Mouse (Mus musculus) adrenal gland, adult 8-10 months (tissue): Measurements from ENCODE around the gene Arhgap6. TPM values are rescaled to one million over a fixed set of nuclear protein-coding genes. Genes with fewer than 3 reads are reported as not detected.
A peak's percentile ranks its signal among the peaks of the same experiment; 100 is the strongest.
"Not testable (repeated sequence)": the region's sequence is repeated elsewhere in the genome, so short reads cannot be mapped to it uniquely, and the experiment has no call there.

Experiments
- DNase-seq: peaks from one replicate; pipeline ENCODE4 v3.0.0; 2022
- total RNA-seq, 4 experiments: library from RNA; stranded (reverse); gene quantifications; 2 replicates each; pipeline ENCODE4 v1.2.4; 2022

Arhgap6 gene
- total RNA-seq, 4 experiments from 2014 or later: 2.4 to 3.3 (median 2.6) TPM

DNA sequence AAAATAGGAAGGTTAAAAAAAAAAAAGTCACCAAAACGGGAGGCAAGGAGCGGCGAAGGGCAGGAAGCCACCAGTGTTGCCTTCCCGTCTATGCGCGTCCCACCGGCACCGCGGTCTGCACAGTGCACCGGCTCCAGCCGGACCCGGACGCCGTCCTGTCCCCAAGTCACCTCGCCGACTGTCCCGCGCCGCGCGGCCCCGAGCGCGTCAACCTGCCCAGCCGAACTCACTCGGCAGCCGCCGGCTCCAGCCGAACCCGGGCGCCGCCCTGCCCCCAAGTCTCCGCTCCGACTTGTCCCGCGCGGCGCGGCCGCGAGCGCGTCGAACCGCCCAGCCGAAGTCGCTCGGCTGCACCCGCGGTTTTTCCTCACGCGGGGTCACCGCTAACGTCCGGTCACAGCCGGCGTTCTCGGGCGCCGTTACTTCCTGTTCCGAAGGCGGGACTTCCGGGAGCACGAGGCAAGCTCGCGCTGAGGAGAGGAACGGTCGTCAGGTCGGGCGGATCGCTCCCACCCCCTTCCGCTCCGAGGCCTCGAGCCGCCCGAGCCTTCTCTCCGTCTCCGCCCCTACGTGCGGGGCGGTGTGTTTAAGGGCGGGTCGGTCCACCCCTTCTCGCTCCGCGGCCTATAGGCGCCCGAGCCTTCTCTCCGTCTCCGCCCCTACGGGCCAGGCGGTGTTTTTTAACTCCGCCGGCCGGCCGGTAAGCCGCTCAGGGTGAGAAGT is 525.2 kb downstream of the Arhgap6 start, which contains the start of gene Hccs:
Gene Hccs (minus strand): TSS at position 428 of the 723 bp plus-strand sequence.
- peak; percentile 90 for DNase-seq

DNA sequence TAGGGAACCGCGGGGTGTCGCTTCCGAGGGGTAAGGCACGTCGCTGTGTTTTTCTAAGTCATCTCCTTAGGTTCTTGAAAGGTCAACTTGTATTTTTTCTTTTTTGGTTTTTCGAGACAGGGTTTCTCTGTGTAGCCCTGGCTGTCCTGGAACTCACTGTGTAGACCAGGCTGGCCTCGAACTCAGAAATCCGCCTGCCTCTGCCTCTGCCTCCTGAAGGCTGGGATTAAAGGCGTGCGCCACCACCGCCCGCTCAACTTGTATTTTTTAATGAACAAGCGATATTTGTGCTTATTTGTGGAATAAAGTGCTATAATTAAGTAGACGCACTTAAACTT is 525.7 kb downstream of the Arhgap6 start:
- not testable (repeated sequence) for DNase-seq

DNA sequence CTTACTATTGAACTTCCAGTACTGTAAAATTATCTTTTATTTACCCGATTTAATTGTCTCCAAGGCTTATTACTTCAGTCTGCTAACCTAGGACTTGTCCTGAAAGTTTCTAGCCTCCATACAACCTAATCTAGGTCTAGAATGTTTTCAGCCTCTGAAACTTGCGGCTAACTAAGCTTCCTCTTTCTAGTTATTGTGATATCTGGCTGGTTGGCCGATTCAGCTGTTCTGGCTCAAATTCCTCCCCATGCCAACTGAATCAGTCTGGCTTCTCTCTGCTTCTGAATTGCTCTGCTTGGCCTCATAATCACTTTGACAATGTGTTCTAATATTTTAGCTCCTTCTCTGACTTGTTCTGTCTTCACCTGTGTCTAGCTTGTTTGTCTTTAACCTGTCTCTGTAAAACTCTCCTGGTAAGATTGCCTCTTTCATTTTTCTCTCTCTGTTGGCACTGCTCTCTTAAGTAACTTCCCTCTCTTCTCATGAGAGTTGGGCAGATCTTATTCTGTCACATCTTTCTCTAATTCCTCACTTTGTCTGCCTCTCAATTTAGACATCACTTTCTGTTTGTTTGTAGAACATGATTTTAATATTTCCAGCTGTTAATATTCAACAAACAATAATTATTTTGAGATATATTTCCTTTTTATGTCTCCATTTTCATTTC is 531.2 kb downstream of the Arhgap6 start:
- DNase-seq: no peak

DNA sequence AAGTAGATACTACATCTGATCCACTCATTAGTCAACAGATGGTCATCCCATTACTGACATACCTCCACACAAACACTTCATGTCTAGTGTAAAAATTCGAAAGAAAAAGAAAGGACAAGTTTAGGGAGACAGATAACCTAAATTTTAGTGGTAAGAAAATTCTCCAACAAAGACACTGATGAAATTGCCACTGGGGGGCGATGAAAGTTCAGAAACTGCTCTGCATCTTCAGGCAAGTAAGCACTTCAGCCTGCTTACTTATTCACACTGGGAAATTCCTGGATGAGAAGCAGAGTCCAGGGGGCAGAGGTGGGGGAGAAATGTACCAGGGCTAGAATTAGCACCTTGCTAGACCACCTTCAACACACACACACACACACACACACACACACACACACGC is 537.4 kb downstream of the Arhgap6 start:
- DNase-seq: no peak

DNA sequence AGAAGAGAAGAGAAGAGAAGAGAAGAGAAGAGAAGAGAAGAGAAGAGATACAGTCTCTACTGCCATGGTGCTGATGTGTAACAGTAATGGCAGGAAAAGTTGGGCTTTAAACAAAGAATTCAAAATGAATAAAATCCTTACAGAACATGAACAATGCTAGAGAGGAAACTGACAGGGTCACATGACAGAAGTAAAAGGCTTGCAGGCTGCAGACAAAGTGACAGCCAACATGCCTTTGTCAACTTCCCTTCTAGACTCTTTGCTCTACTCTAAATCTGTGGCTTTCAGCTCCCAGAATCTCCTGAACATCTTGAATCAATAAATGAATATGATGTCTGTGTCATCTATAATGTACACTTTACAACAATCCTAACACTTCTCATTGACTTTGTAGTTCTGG is 542.7 kb downstream of the Arhgap6 start:
- DNase-seq: no peak

DNA sequence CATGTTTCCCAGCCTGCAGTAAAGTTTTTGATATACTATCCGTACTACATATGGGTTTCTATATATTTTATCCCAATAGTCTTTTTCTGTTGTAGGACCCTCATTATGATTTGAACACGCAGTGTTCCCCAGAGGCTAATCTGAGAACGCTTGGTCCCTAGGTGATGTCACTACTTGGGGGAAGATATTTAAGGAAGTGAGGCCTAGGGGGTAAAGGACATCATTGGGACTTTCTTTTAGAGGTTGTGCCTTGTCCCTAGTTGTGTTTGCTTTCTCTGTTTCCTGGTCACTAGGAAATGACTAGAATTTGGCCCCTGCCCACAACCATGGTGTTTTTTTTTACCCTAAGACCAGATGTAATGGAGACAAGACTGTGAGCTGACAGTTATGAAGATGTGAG is 543.3 kb downstream of the Arhgap6 start:
- DNase-seq: no peak

Other genes with a start within 250 kb of the Arhgap6 start
- gene Frmpd4, start 217.9 kb upstream of the Arhgap6 start, total RNA-seq: 1 to 10 TPM; 5.3 to 7.3 (median 6.3) TPM
- 10 to 100 TPM; 49.5 to 53.1 (median 51.4) TPM for gene Msl3, start 121.2 kb upstream of the Arhgap6 start, total RNA-seq